Mouse (Mus musculus): ENCODE measurements around the gene Tor1aip2.

DNA sequence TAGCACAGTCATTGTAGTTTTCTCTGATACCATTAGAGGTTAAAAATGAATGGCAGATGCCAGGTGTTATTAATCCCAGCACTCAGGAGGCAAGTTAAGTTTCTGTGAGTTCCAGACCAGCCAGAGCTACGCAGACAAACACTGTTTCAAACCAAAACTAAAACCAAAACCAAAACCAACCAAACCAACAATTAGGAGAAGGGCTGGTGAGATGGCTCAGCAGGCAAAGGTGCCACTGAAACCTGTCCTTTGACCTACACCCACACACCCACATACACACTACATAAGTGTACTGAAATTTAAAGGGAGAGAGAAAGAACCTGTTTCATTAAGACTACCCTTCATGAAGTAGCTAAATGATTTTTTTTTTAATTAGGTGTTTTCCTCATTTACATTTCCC is 26.2 kb upstream of the Tor1aip2 start:
- TF ChIP-seq CTCF (IDR thresholded peaks at IDR 0.05; ENCODE audit: low read depth), result no peak
- TF ChIP-seq EP300 (IDR thresholded peaks at IDR 0.05; ENCODE audit: low read depth), result no peak

Data from liver, postnatal 0 days (tissue).